Comparison of ENCODE assay signal across 7 mouse cellular contexts in genomic region chr16:20717181-20717977, GRCm38 (mm10). TPM values are rescaled to one million over a fixed set of nuclear protein-coding genes. Genes with fewer than 3 reads are reported as not detected.
DNase-seq lines count a peak whose midpoint lies in the region; ATAC-seq lines count a peak whose summit lies in the region.

Gene Polr2h, plus strand, starts transcription at chr16:20717665.
Gene Clcn2, minus strand, starts transcription at chr16:20717746.

- peaks cover 9% of the 10 kb centered on the region for H3K36me3 ChIP-seq in intestine, embryonic 16.5 days (ENCODE audit: control insufficient read depth, insufficient read depth, low read length)
- H3K36me3 ChIP-seq in midbrain, embryonic 11.5 days (ENCODE audit: control insufficient read depth, insufficient read depth, low read length) = peaks cover 2% of the 10 kb centered on the region; the same call in 1 of the 2 replicates

- peak; percentile 99 for DNase-seq in adrenal gland, adult 8-10 months
- DNase-seq in embryo, embryonic 9.5 days (ENCODE audit: extremely low spot score) = peak; percentile 93
- peak; percentile 95 to 96 for DNase-seq in gastrocnemius, postnatal 4 days (ENCODE audit: low spot score in 2 of 2)
- peak; percentile 97 to 98 for DNase-seq in left cerebral cortex, postnatal 36 days (ENCODE audit: low spot score in 2 of 2)
- peak; percentile 98 for DNase-seq in midbrain, embryonic 11.5 days (ENCODE audit: low spot score, missing footprints)
- DNase-seq in skeletal muscle tissue, adult 2 months (ENCODE audit: low read depth, low spot score) = peak; percentile 98

- peak within 1 kb of the TSS; percentile 84 for H3K9ac ChIP-seq in intestine, embryonic 16.5 days (ENCODE audit: low read depth, low read length)
- peak within 1 kb of the TSS; percentile 80 for H3K9ac ChIP-seq in midbrain, embryonic 11.5 days (ENCODE audit: low read length)

- peak within 1 kb of the TSS; percentile 91 for H3K4me2 ChIP-seq in intestine, embryonic 16.5 days (ENCODE audit: low read depth, low read length)
- H3K4me2 ChIP-seq in midbrain, embryonic 11.5 days = peak within 1 kb of the TSS; percentile 73

- peak within 1 kb of the TSS; percentile 74 for H3K4me3 ChIP-seq in intestine, embryonic 16.5 days (ENCODE audit: low read length)
- H3K4me3 ChIP-seq in midbrain, embryonic 11.5 days (ENCODE audit: low read depth, low read length) = peak within 1 kb of the TSS; percentile 60

- under 1% methylated on average over 62 of the region's 62 CpGs for WGBS in intestine, embryonic 16.5 days
- WGBS in midbrain, embryonic 11.5 days = under 1% methylated on average over 62 of the region's 62 CpGs

- H3K27me3 ChIP-seq in intestine, embryonic 16.5 days (replicated peaks; ENCODE audit: control insufficient read depth, insufficient read depth, low read length) = no peaks in the 10 kb centered on the region
- H3K27me3 ChIP-seq in midbrain, embryonic 11.5 days (ENCODE audit: control insufficient read depth, insufficient read depth, low read length) = no peaks in the 10 kb centered on the region

- intact Hi-C loops in left cerebral cortex, postnatal 36 days (cut with DNase I) = loop anchor here (5.0 kb wide), 3 partner anchors 45 to 475 kb away; no protein-coding TSS in a partner anchor

- peak; percentile 88 for ATAC-seq in intestine, embryonic 16.5 days
- peak; percentile 79 for ATAC-seq in midbrain, embryonic 11.5 days (ENCODE audit: low FRiP score)

- H3K27ac ChIP-seq in intestine, embryonic 16.5 days (ENCODE audit: low read length) = peak within 1 kb of the TSS; percentile 99
- peak within 1 kb of the TSS; percentile 82 for H3K27ac ChIP-seq in midbrain, embryonic 11.5 days (ENCODE audit: low read depth, low read length)

- no peaks in the 10 kb centered on the region for H3K9me3 ChIP-seq in intestine, embryonic 16.5 days (ENCODE audit: control insufficient read depth, low read length)
- no peaks in the 10 kb centered on the region for H3K9me3 ChIP-seq in midbrain, embryonic 11.5 days (ENCODE audit: control insufficient read depth, low read length)

- H3K4me1 ChIP-seq in intestine, embryonic 16.5 days (ENCODE audit: control insufficient read depth, insufficient read depth, low read length) = peaks cover 20% of the 10 kb centered on the region
- H3K4me1 ChIP-seq in midbrain, embryonic 11.5 days (ENCODE audit: control insufficient read depth, insufficient read depth, low read length) = peaks cover 27% of the 10 kb centered on the region

RNA-seq across cellular contexts. Expression of gene Polr2h, which starts in this region (rescaled TPM):
- total RNA-seq in adrenal gland, adult 8-10 months (2022) = 10 to 100 TPM; 44.3 to 56.0 (median 51.0) TPM
- total RNA-seq in gastrocnemius, postnatal 4 days (2021) = 10 to 100 TPM; 20.1 to 20.6 TPM
- 84.5 and 95.5 TPM in 2 replicates for polyA plus RNA-seq in intestine, embryonic 16.5 days (2015; fragmentation: Nextera tagmentation; extraction: Ambion mirVana)
- total RNA-seq in left cerebral cortex, postnatal 36 days (2021) = 10 to 100 TPM; 21.7 to 25.5 TPM
- polyA plus RNA-seq in midbrain, embryonic 11.5 days (2014; fragmentation: Nextera tagmentation; extraction: Ambion mirVana) = 104 and 119 TPM in 2 replicates

RNA-seq across cellular contexts. Expression of gene Clcn2, which starts in this region (rescaled TPM):
- 10 to 100 TPM; 44.5 to 52.2 (median 47.6) TPM for total RNA-seq in adrenal gland, adult 8-10 months (2022)
- 1 to 10 TPM; 4.5 to 4.9 TPM for total RNA-seq in gastrocnemius, postnatal 4 days (2021)
- 12.0 and 13.1 TPM in 2 replicates for polyA plus RNA-seq in intestine, embryonic 16.5 days (2015; fragmentation: Nextera tagmentation; extraction: Ambion mirVana)
- total RNA-seq in left cerebral cortex, postnatal 36 days (2021) = 10 to 100 TPM; 59.1 to 72.2 TPM
- polyA plus RNA-seq in midbrain, embryonic 11.5 days (2014; fragmentation: Nextera tagmentation; extraction: Ambion mirVana) = 15.1 and 16.0 TPM in 2 replicates

Comparison
In these comparisons a context has a peak if more than half of its experiments do, and no peak if none do; other contexts are left out.
1. Peak in every context shown above with its lines: DNase-seq, ATAC-seq, H3K4me3 ChIP-seq and H3K27ac ChIP-seq.
2. RNA of gene Clcn2 (total RNA-seq): 59.1 to 72.2 TPM in left cerebral cortex, postnatal 36 days and 44.5 to 52.2 TPM in adrenal gland, adult 8-10 months; 4.5 to 4.9 TPM in gastrocnemius, postnatal 4 days; every median in the first group is over 4 times any median in the second.